Mouse (Mus musculus) hindbrain, embryonic 14.5 days (tissue): Measurements from ENCODE around the gene Mob3c. TPM values are rescaled to one million over a fixed set of nuclear protein-coding genes. Genes with fewer than 3 reads are reported as not detected.

Experiments used
- ATAC-seq: fragments of 200-750 bp; cut with Nextera tagmentation; 2 replicates; pipeline ENCODE4 v1.8.0; 2017; ENCODE audit warnings: moderate number of reproducible peaks, mild to moderate bottlenecking, moderate TSS enrichment, moderate library complexity; ENCODE audit not compliant: low FRiP score
- DNase-seq: peaks from one replicate; pipeline ENCODE4 v3.0.0-alpha.2; 2015; ENCODE audit warnings: low spot score
- H3K27ac ChIP-seq: fragments of 300-500 bp; sonication (generic); 2 replicates; pipeline ENCODE4 v1.5.1; 2014; ENCODE audit warnings: mild to moderate bottlenecking, moderate library complexity
- H3K27me3 ChIP-seq: fragments of 300-500 bp; sonication (generic); 2 replicates; pipeline ENCODE4 v1.6.1; 2014; ENCODE audit warnings: mild to moderate bottlenecking, low read length, mixed read lengths; ENCODE audit not compliant: control insufficient read depth, insufficient read depth
- H3K36me3 ChIP-seq: fragments of 300-500 bp; sonication (generic); replicated peaks from 2 replicates; pipeline ENCODE4 v1.6.1; 2014; ENCODE audit not compliant: control insufficient read depth, insufficient read depth
- H3K4me1 ChIP-seq: fragments of 300-500 bp; sonication (generic); replicated peaks from 2 replicates; pipeline ENCODE4 v1.6.1; 2014; ENCODE audit warnings: antibody characterized with exemption, low read length, mixed read lengths; ENCODE audit not compliant: control insufficient read depth, insufficient read depth
- H3K4me2 ChIP-seq: fragments of 300-500 bp; sonication (generic); replicated peaks from 2 replicates; pipeline ENCODE4 v1.6.1; 2014; ENCODE audit warnings: mild to moderate bottlenecking, moderate library complexity
- H3K4me3 ChIP-seq: fragments of 300-500 bp; sonication (generic); replicated peaks from 2 replicates; pipeline ENCODE4 v1.5.1; 2014; ENCODE audit warnings: mild to moderate bottlenecking, low read length
- H3K9ac ChIP-seq: fragments of 300-500 bp; sonication (generic); 2 replicates; pipeline ENCODE4 v1.6.1; 2014
- H3K9me3 ChIP-seq: fragments of 300-500 bp; sonication (generic); 2 replicates; pipeline ENCODE4 v1.6.1; 2016; ENCODE audit warnings: low read length; ENCODE audit not compliant: control insufficient read depth
- whole genome bisulfite sequencing: fragments of 180-500 bp; shearing (Covaris S2); extraction: QIAGEN DNeasy Blood & Tissue Kit; methylation state at CpG from one replicate; pipeline ENCODE4 v1.1.7; 2014; 5-methylcytosine and 5-hydroxymethylcytosine counted together
- polyA plus RNA-seq: library from polyadenylated mRNA; unstranded; fragments of >200 nt; fragmentation: Nextera tagmentation; extraction: Ambion mirVana; gene quantifications from 2 replicates; pipeline ENCODE4 v1.2.1, GENCODE M21; 2014

Gene Mob3c
- polyA plus RNA-seq, 1 experiment from 2014 or later: 5.8 TPM

- WGBS: 97% methylated on average over 4 of the region's 4 CpGs
- H3K4me2 ChIP-seq: no peak overlapping the region
- H3K27ac ChIP-seq: no peak overlapping the region
- peaks cover 6% of the 10 kb centered on the region; the same call in 1 of the 2 replicates for H3K4me1 ChIP-seq
- no peaks in the 10 kb centered on the region for H3K27me3 ChIP-seq
- DNase-seq: no peak
- no peak overlapping the region for H3K4me3 ChIP-seq
- ATAC-seq: no peak
- H3K36me3 ChIP-seq: 0 out of 2 replicates have a peak, but pooled peaks cover under 1% of the 10 kb centered on the region
- H3K9ac ChIP-seq: no peak overlapping the region
- H3K9me3 ChIP-seq: no peaks in the 10 kb centered on the region
These were observed 12.9 kb downstream of the Mob3c start for GRCm38 (mm10) chr4:115840842-115841241.

DNA sequence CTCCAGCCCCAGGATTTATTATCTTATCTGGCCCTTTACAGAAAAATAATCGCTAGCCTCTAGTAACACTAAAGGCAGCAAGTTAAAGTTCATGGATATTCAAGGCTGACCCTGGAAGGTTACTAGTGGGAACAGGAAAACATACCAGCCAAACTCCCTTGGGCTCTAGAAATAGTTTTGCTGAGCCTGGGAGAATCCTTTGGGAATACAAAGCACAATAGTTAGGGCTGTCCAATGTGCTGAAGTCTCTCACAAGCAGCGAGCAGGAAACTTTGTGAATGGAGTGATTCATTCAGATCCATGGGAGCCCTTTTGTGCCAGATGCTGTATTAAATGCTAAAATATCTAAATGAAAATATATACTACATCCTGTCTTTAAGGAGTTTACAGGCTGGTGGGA, 18.8 kb downstream of the Mob3c start:
- no peak overlapping the region for H3K27ac ChIP-seq
- DNase-seq (no peak), ATAC-seq (no peak)
- no peaks in the 10 kb centered on the region for H3K27me3 ChIP-seq
- H3K4me1 ChIP-seq: no peaks in the 10 kb centered on the region; the same call in 1 of the 2 replicates
- peaks cover 9% of the 10 kb centered on the region; the same call in 1 of the 2 replicates for H3K36me3 ChIP-seq
- no peaks in the 10 kb centered on the region for H3K9me3 ChIP-seq
- no peak overlapping the region for H3K4me2 ChIP-seq
- no peak overlapping the region for H3K9ac ChIP-seq
- H3K4me3 ChIP-seq: no peak overlapping the region
- 57% methylated on average over 2 of the region's 2 CpGs for WGBS

GRCm38 (mm10) chr4:115847377-115847776, 19.5 kb downstream of the Mob3c start:
- Histone ChIP-seq H3K9me3 (no peaks in the 10 kb centered on the region), H3K4me2 (no peak overlapping the region), H3K36me3 (peaks cover 9% of the 10 kb centered on the region; the same call in 1 of the 2 replicates), H3K27ac (0 out of 2 replicates have a peak overlapping the region, but pooled peaks have one; percentile 27), H3K4me3 (no peak overlapping the region), H3K9ac (no peak overlapping the region), H3K4me1 (no peaks in the 10 kb centered on the region; the same call in 1 of the 2 replicates), H3K27me3 (no peaks in the 10 kb centered on the region)
- no peak for ATAC-seq
- DNase-seq: no peak
- WGBS: 66% methylated on average over 5 of the region's 5 CpGs

- Histone ChIP-seq H3K4me3 (no peak overlapping the region), H3K4me1 (no peaks in the 10 kb centered on the region; the same call in 1 of the 2 replicates), H3K9me3 (no peaks in the 10 kb centered on the region), H3K36me3 (peaks cover 9% of the 10 kb centered on the region; the same call in 1 of the 2 replicates), H3K9ac (no peak overlapping the region), H3K27me3 (no peaks in the 10 kb centered on the region), H3K27ac (no peak overlapping the region), H3K4me2 (no peak overlapping the region)
- no peak for ATAC-seq
- 100% methylated on average over 1 of the region's 1 CpGs for WGBS
- no peak for DNase-seq
These were observed 20.2 kb downstream of the Mob3c start for GRCm38 (mm10) chr4:115848083-115848482.

GRCm38 (mm10) chr4:115848990-115849677, 21.2 kb downstream of the Mob3c start:
- H3K4me1 ChIP-seq: no peaks in the 10 kb centered on the region; the same call in 1 of the 2 replicates
- ATAC-seq: no peak
- no peak for DNase-seq
- H3K4me3 ChIP-seq: no peak overlapping the region
- no peak overlapping the region for H3K4me2 ChIP-seq
- H3K27ac ChIP-seq: no peak overlapping the region
- no peaks in the 10 kb centered on the region for H3K9me3 ChIP-seq
- H3K9ac ChIP-seq: no peak overlapping the region
- H3K36me3 ChIP-seq: peaks cover 9% of the 10 kb centered on the region; the same call in 1 of the 2 replicates
- WGBS: 71% methylated on average over 8 of the region's 8 CpGs
- no peaks in the 10 kb centered on the region for H3K27me3 ChIP-seq

GRCm38 (mm10) chr4:115850111-115850510, 22.2 kb downstream of the Mob3c start:
- H3K9ac ChIP-seq: no peak overlapping the region
- no peak overlapping the region for H3K4me3 ChIP-seq
- H3K4me2 ChIP-seq: no peak overlapping the region
- H3K36me3 ChIP-seq: peaks cover 9% of the 10 kb centered on the region; the same call in 1 of the 2 replicates
- DNase-seq (no peak), ATAC-seq (no peak)
- H3K27me3 ChIP-seq: no peaks in the 10 kb centered on the region
- no peaks in the 10 kb centered on the region for H3K9me3 ChIP-seq
- H3K4me1 ChIP-seq: peaks cover 3% of the 10 kb centered on the region
- H3K27ac ChIP-seq: no peak overlapping the region
- WGBS: 81% methylated on average over 2 of the region's 2 CpGs

- Histone ChIP-seq H3K36me3 (peaks cover 9% of the 10 kb centered on the region; the same call in 1 of the 2 replicates), H3K9ac (no peak overlapping the region), H3K4me1 (peaks cover 8% of the 10 kb centered on the region), H3K27ac (no peak overlapping the region), H3K9me3 (no peaks in the 10 kb centered on the region), H3K4me3 (no peak overlapping the region), H3K27me3 (no peaks in the 10 kb centered on the region), H3K4me2 (no peak overlapping the region)
- DNase-seq: no peak
- ATAC-seq: no peak
- 65% methylated on average over 2 of the region's 2 CpGs for WGBS
These were observed 22.7 kb downstream of the Mob3c start for GRCm38 (mm10) chr4:115850631-115851030.

DNA sequence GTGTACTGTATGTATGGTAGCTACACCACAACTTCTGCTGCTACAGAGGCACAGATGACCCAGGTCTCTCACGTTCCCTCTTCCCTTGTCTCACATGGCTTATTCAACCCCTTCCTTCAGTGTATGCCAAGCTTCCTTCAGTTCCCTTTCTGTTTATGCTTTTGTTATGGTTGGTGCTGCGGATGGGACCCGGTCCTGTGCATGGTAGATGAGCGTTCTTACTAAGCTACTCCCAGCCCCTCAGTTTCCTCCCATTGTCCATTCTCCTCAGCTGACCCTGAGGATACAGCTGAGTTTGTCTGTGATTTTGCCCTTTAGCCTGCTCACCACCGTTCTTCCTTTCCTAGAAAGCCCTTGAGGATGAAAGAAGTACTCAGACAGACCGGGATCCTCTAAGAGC, 23.7 kb downstream of the Mob3c start:
- no peak overlapping the region for H3K9ac ChIP-seq
- H3K27ac ChIP-seq: no peak overlapping the region
- H3K4me1 ChIP-seq: peaks cover 15% of the 10 kb centered on the region
- H3K4me3 ChIP-seq: no peak overlapping the region
- no peaks in the 10 kb centered on the region for H3K27me3 ChIP-seq
- H3K36me3 ChIP-seq: peaks cover 9% of the 10 kb centered on the region; the same call in 1 of the 2 replicates
- ATAC-seq (no peak), DNase-seq (no peak)
- no peak overlapping the region for H3K4me2 ChIP-seq
- no peaks in the 10 kb centered on the region for H3K9me3 ChIP-seq
- 84% methylated on average over 6 of the region's 6 CpGs for whole genome bisulfite sequencing

- 46% methylated on average over 6 of the region's 6 CpGs for WGBS
- DNase-seq (no peak), ATAC-seq (no peak)
- Histone ChIP-seq H3K36me3 (peaks cover 21% of the 10 kb centered on the region), H3K9ac (0 out of 2 replicates have a peak overlapping the region, but pooled peaks have one; percentile 8), H3K4me3 (no peak overlapping the region), H3K4me1 (peaks cover 20% of the 10 kb centered on the region), H3K27ac (peak overlapping the region; percentile 20; the same call in 1 of the 2 replicates), H3K9me3 (no peaks in the 10 kb centered on the region), H3K27me3 (no peaks in the 10 kb centered on the region), H3K4me2 (no peak overlapping the region)
These were observed 27.2 kb downstream of the Mob3c start for GRCm38 (mm10) chr4:115855100-115855499.
